Mouse (Mus musculus) small intestine, adult 2 months (tissue): ENCODE measurements around the gene Acbd4.

Experiments
- CTCF ChIP-seq: fragments of 200-500 bp; IDR thresholded peaks from 2 replicates; pipeline ENCODE4 v1.5.1; 2012; ENCODE audit warnings: low read depth, mild to moderate bottlenecking, control low read depth, inconsistent platforms, low read length, moderate library complexity, mixed read lengths; ENCODE audit not compliant: insufficient replicate concordance, insufficient read length; ENCODE audit errors: extremely low read depth
- POLR2A ChIP-seq: fragments of 200-500 bp; IDR thresholded peaks from 2 replicates; pipeline ENCODE4 v1.6.1; 2012; ENCODE audit warnings: low read depth, mild to moderate bottlenecking, control low read depth, inconsistent platforms, low read length, moderate library complexity

DNA sequence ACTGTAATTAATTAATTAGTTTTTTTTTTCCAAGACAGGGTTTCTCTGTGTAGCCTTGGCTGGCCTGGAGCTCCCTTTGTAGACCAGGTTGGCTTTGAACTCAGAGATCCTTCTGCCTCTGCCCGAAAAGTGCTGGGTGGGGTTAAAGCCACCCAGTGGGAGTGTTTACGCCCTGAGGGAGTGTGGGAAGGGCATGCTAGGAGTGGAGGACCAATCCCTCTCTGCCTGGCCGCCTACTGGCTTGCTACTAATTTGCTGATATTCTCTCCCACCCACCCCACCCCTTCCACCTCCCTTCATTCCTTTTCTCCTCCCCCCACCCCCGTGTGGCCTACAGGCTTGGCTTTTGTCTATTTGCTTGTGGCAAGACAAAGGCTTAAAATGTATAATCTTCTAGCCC is 4.9 kb downstream of the Acbd4 start:
- no peak for TF ChIP-seq POLR2A
- TF ChIP-seq CTCF = no peak
